Mouse (Mus musculus): ENCODE measurements around the gene Ddi2. TPM values are rescaled to one million over a fixed set of nuclear protein-coding genes. Genes with fewer than 3 reads are reported as not detected.
"Not testable (repeated sequence)": the region's sequence is repeated elsewhere in the genome, so short reads cannot be mapped to it uniquely, and the experiment has no call there.

Gene Ddi2
- polyA plus RNA-seq (2012; rRNA removed) (21.9 and 22.1 TPM in 2 replicates), polyA plus RNA-seq (2014; fragmentation: Nextera tagmentation; extraction: Ambion mirVana) (18.5 and 20.0 TPM in 2 replicates)

DNA sequence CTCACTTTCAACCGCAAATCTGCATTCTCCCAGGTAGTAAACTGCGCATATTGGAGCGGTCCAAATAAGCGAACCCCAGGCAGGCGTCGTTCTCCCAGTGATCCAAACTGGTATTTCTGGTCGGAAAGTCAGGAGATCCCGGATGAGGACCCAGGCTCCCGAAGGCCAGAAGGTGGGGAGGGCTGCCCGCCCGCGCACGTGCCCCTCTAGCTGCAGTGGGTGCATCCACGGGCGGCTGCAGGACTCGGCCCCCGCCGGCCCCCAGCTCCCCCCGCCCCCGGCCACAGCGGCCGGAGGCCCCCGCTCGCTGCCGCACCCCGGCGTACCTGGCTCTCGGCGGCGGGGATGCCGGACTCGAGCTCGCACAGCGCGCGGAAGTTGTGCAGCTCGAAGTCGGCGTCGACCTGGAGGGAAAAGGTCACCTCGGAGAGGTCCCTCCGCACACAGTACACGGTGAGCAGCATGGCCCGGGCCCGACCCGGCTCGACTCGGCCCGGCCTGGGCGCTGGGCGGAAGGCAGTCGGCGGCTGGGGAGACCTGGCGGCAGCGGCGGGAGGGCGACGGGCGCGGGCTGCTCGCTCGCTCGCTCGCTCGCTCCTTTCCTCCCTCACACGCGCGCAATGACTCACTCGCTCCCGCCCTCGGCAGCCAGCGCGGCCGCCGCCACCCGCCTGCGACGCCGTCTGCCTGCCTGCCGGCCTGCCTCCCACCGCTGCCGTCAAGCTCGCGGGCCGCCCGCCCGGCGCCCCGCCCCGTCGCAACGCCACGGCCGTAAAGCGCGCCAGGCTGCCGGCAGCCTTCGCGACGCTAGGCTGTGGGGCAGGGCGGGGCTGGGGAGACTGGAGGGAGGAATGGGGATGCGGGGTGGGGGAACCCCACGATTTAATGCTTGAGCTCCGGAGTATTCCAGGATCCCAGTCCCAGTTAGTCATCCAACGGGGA lies at the start of gene Ddi2:
Gene Ddi2 (minus strand): TSS at position 689 of the 942 bp plus-strand sequence.
- peak; percentile 91 for ATAC-seq (ENCODE audit: low FRiP score, low read depth)
- Histone ChIP-seq H3K27me3 (ENCODE audit: control insufficient read depth, insufficient read depth, low read length) (no peaks in the 10 kb centered on the region), H3K36me3 (ENCODE audit: control insufficient read depth, insufficient read depth, low read length) (no peaks in the 10 kb centered on the region; the same call in 1 of the 2 replicates), H3K9me3 (ENCODE audit: control insufficient read depth, low read length) (no peaks in the 10 kb centered on the region), H3K4me2 (replicated peaks; ENCODE audit: low read depth, low read length, severe bottlenecking) (peak within 1 kb of the TSS; percentile 78), H3K4me3 (replicated peaks; ENCODE audit: low read length) (peak within 1 kb of the TSS; percentile 86), H3K27ac (replicated peaks; ENCODE audit: low read depth, low read length) (peak within 1 kb of the TSS; percentile 87), H3K4me1 (ENCODE audit: control insufficient read depth, insufficient read depth, low read length) (peaks cover 10% of the 10 kb centered on the region), H3K9ac (ENCODE audit: low read depth, low read length, severe bottlenecking) (peak within 1 kb of the TSS; percentile 93)
- 0% methylated on average over 70 of the region's 105 CpGs for WGBS
- 0 out of 2 replicates have a peak, but pooled peaks have one; percentile 80 for TF ChIP-seq POLR2A (IDR thresholded peaks at IDR 0.05; ENCODE audit: borderline replicate concordance, extremely low read depth, insufficient read depth, insufficient read length)
- DNase-seq (ENCODE audit: low spot score) = peak; percentile 84

DNA sequence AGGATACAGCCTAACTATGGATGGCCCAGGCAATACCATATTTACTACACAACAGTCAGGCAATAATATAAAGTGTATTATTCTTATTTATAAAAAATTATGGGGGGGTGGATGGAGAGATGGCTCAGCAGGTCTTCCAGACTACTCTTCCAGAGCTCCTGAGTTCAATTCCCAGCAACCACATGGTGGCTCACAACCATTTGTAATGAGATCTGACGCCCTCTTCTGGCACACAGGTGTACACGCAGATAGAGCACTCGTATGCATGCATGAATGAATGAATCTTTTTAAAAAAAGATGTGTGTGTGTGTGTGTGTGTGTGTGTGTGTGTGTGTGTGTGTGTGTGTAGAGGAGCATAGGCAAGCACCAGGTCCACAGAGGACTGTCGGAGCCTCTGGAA lies 49.8 kb upstream of the Ddi2 start:
- not testable (repeated sequence) for H3K4me1 ChIP-seq (ENCODE audit: control insufficient read depth, insufficient read depth, low read length); H3K9me3 ChIP-seq (ENCODE audit: control insufficient read depth, low read length); H3K9ac ChIP-seq (ENCODE audit: low read depth, low read length, severe bottlenecking); ATAC-seq (ENCODE audit: low FRiP score, low read depth); H3K4me3 ChIP-seq (replicated peaks; ENCODE audit: low read length); H3K27ac ChIP-seq (replicated peaks; ENCODE audit: low read depth, low read length); DNase-seq (ENCODE audit: low spot score); H3K27me3 ChIP-seq (ENCODE audit: control insufficient read depth, insufficient read depth, low read length); H3K4me2 ChIP-seq (replicated peaks; ENCODE audit: low read depth, low read length, severe bottlenecking)
- H3K36me3 ChIP-seq (ENCODE audit: control insufficient read depth, insufficient read depth, low read length) = peaks cover 92% of the 10 kb centered on the region
- WGBS = 86% methylated on average over 4 of the region's 4 CpGs

GRCm38 (mm10) chr4:141771823-141772222 lies 48.6 kb upstream of the Ddi2 start:
- DNase-seq (ENCODE audit: low spot score) (no peak), ATAC-seq (ENCODE audit: low FRiP score, low read depth) (no peak)
- Histone ChIP-seq H3K4me3 (replicated peaks; ENCODE audit: low read length) (no peak overlapping the region), H3K4me1 (ENCODE audit: control insufficient read depth, insufficient read depth, low read length) (peaks cover 12% of the 10 kb centered on the region), H3K36me3 (ENCODE audit: control insufficient read depth, insufficient read depth, low read length) (peaks cover 95% of the 10 kb centered on the region), H3K4me2 (replicated peaks; ENCODE audit: low read depth, low read length, severe bottlenecking) (no peak overlapping the region), H3K27ac (replicated peaks; ENCODE audit: low read depth, low read length) (no peak overlapping the region), H3K9ac (ENCODE audit: low read depth, low read length, severe bottlenecking) (no peak overlapping the region), H3K27me3 (ENCODE audit: control insufficient read depth, insufficient read depth, low read length) (no peaks in the 10 kb centered on the region), H3K9me3 (ENCODE audit: control insufficient read depth, low read length) (no peaks in the 10 kb centered on the region)
- 87% methylated on average over 8 of the region's 8 CpGs for WGBS
- TF ChIP-seq POLR2A (IDR thresholded peaks at IDR 0.05; ENCODE audit: borderline replicate concordance, extremely low read depth, insufficient read depth, insufficient read length) = no peak

DNA sequence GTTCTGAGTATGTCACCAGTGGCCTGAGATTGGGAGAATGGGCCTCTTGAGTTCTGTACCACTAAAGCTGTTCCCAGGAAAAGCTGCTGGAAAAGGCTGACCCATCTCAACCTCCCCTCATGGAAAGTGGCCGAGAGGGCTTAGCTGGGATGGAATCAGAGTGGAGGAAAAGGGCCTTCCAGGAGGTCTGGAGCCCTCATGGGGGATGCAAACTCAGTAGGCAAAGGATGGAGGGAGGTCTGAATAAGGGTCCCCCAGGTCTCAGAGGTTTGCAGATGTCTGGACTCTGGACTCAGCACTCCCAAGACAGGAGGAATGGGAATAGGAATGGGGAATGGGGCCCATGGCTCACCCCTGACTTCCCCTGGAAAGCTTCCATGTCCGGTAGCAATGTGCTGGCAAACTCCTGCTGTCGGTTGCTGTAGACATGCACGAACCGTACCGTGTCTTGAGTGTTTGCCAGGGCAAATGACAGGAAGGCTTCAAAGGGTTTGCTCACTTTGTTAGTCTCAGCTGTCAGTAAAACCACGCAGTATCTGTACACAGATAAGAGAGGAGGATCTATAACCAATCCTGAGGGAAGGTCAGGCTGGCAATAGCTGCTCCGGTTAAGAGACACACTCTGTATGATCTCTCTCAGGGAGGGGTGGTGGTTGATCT lies 46.4 kb upstream of the Ddi2 start:
- WGBS = 90% methylated on average over 8 of the region's 8 CpGs
- no peak for TF ChIP-seq POLR2A (IDR thresholded peaks at IDR 0.05; ENCODE audit: borderline replicate concordance, extremely low read depth, insufficient read depth, insufficient read length)
- H3K27me3 ChIP-seq (ENCODE audit: control insufficient read depth, insufficient read depth, low read length) = no peaks in the 10 kb centered on the region
- no peak overlapping the region for H3K4me3 ChIP-seq (replicated peaks; ENCODE audit: low read length)
- H3K9me3 ChIP-seq (ENCODE audit: control insufficient read depth, low read length) = no peaks in the 10 kb centered on the region
- no peak for DNase-seq (ENCODE audit: low spot score)
- H3K36me3 ChIP-seq (ENCODE audit: control insufficient read depth, insufficient read depth, low read length) = peaks cover 86% of the 10 kb centered on the region
- H3K9ac ChIP-seq (ENCODE audit: low read depth, low read length, severe bottlenecking) = no peak overlapping the region
- no peak overlapping the region for H3K4me2 ChIP-seq (replicated peaks; ENCODE audit: low read depth, low read length, severe bottlenecking)
- no peak for ATAC-seq (ENCODE audit: low FRiP score, low read depth)
- H3K27ac ChIP-seq (replicated peaks; ENCODE audit: low read depth, low read length) = no peak overlapping the region
- H3K4me1 ChIP-seq (ENCODE audit: control insufficient read depth, insufficient read depth, low read length) = peaks cover 21% of the 10 kb centered on the region

GRCm38 (mm10) chr4:141767353-141768036 lies 44.3 kb upstream of the Ddi2 start:
- 70% methylated on average over 19 of the region's 19 CpGs for WGBS
- ATAC-seq (ENCODE audit: low FRiP score, low read depth) (peak; percentile 32), DNase-seq (ENCODE audit: low spot score) (peak; percentile 43)
- H3K4me1 ChIP-seq (ENCODE audit: control insufficient read depth, insufficient read depth, low read length) = peaks cover 21% of the 10 kb centered on the region
- H3K4me3 ChIP-seq (replicated peaks; ENCODE audit: low read length) = no peak overlapping the region
- H3K9ac ChIP-seq (ENCODE audit: low read depth, low read length, severe bottlenecking) = no peak overlapping the region
- TF ChIP-seq POLR2A (IDR thresholded peaks at IDR 0.05; ENCODE audit: borderline replicate concordance, extremely low read depth, insufficient read depth, insufficient read length) = no peak
- peak overlapping the region; percentile 80 for H3K27ac ChIP-seq (replicated peaks; ENCODE audit: low read depth, low read length)
- no peaks in the 10 kb centered on the region for H3K9me3 ChIP-seq (ENCODE audit: control insufficient read depth, low read length)
- H3K4me2 ChIP-seq (replicated peaks; ENCODE audit: low read depth, low read length, severe bottlenecking) = peak overlapping the region; percentile 26; the same call in 1 of the 2 replicates
- H3K27me3 ChIP-seq (ENCODE audit: control insufficient read depth, insufficient read depth, low read length) = no peaks in the 10 kb centered on the region
- H3K36me3 ChIP-seq (ENCODE audit: control insufficient read depth, insufficient read depth, low read length) = peaks cover 87% of the 10 kb centered on the region
